Mouse (Mus musculus): ENCODE measurements around the gene St3gal3.

Gene St3gal3

DNA sequence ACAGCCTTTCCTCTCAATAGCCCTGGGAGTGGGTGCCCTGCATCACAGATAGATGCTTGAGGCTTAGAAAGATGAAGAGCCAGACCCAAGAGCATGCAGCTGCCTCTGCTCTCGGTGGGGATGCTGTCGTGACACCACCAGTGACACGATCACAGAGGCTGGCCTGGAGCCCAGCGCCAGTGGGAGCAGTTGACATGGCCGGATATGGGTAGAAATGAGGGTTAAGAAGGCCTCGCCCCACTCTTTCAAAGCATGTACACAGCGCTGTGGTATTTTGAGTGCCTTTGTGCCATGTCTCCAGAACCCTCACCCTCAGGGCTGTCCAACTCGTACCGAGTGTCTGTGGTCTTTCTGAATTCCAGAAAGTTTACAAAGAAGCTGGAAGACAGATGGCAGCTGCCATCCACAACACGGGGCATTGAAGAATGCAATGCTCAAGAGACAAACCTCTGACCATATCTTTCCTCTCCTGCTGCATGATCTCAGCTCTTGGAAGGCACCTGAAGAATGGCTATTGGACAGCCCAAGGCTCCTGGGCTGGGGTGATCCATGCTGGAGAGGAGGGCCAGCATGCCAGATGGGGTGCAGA, 118.3 kb downstream of the St3gal3 start:
- no peak for DNase-seq

DNA sequence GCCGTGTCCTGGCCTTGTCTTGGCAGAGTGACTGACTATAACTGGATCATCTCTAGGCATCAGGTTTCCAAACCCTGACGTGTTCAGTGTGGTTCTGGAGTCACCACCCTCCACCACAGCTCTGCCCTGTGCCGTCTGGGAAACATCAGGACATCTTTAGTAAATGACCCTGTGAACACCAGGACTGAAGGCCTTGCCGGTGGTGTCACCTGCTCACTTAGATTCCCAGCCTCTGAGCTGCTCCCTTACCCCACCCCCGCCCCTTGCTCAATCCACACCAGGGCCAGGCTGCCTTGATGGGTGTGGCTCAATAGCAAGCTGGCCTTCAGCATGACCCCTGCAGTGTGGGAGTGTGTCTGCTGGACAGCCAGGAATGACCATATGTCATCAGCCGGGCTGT, 119.1 kb downstream of the St3gal3 start:
- no peak for DNase-seq

DNA sequence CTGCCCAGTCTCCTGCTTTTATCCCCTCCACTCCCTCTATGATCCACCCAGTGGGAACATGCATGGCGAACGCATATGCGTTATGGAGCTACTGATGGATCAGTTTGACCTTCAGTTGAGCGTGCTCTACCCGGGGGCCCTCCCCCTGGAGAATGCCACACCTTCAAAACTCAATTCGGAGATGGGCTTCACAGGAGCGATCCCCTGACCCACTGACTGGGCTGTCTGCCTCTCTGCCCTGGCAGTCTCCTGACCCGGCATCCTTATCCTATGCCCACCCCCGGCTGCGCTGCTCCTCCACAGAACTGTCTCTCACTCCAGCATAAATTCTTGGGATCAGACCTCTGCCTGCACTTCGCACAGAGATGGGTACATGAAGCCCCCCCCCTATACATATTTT, 119.6 kb downstream of the St3gal3 start:
- no peak for DNase-seq

DNA sequence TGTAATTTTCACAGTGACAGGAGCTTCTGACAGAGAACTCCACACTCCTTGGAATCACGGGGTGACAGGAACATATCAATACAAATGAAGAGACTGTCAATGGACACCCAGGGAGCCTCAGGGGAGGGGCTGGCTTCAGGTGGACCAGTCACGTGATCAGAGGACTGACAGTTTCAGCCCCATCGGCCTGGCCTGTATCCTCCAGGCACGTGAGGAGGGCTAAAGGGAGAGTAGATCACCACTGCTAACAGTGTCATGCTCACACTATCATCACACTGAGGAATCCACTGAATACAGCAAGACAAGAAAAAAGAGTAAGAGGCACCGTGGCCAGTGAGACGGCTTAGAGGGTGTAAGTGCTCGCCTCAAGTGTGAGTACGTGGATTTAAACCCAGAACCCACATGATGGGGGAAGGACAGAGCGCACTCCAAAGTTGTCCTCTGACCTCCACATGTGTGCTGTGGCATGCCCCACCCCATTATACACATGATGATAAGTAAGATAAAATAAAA, 124.0 kb downstream of the St3gal3 start:
- no peak for DNase-seq

DNA sequence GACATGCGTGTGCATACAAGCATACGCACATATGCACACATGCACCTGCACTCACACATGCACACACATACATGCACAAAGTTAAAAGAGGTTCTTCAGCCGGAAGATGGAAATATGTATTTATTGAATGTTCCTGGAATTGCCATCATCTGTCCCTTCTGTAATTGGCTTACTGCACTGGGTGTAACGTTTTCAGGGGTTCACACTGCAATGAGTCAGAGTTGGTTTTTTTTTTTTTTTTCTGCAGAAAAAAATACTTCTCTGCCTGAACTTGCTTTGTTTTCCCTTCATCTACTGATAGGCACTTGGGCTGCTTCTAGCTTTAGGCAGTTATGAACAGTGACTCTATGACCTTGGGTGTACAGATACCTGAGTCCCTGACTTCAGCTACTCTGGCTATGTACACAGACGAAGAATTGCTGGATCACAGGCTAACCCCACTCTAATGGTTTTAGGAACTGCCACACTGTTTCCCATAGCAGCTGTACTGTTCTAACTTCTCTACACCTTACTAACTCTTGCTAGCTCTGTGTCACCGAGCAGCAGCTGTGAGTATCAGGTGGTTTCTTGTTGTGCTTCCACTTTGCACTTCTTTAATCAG, 126.2 kb downstream of the St3gal3 start:
- DNase-seq: no peak

DNA sequence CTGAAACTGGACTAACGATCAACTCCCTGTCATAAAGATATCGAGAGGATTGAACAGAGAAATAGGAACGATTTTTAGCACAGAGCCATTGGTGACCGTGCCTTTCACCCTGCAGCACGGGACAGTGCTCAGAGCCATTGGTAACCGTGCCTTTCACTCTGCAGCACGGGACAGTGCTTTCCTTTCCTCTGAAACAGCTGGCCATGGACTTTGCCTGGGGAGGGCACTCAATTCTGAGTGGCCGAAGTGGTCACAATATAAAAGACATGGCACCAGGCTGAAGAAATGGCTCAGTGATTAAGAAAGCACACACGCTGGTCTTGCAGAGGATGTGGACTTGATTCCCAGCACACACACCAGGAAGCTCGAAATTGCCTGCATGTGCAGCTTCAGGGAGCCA, 133.4 kb downstream of the St3gal3 start:
- no peak for DNase-seq

DNA sequence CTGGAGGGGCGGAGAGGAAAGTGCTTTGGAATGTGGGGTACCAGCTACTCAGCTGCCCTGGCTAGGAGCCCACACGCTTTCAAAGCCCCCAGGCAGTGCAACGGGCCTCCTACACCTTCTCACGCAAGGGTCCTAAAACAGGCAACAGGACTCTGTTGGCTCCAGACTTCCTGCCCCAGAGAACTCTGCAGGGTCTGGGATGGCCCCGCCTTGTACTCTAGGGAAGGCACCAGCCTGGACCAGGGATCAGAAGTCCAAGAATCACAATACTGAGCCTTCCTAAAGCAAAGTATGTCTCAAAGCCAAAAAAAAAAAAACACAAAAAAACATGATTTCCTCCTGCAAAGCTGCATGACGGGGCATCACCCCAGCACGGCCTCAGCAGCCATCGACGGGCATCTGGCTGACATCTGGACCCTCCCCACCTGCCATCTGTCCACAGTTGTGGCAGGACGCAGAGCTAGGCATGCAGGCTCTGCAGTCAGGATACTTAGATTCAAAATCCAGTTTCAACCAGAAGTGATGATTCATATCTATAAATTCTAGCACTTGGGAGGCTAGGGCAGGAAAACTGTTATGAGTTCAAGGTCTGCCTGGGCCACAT, 134.0 kb downstream of the St3gal3 start:
- DNase-seq: no peak

DNA sequence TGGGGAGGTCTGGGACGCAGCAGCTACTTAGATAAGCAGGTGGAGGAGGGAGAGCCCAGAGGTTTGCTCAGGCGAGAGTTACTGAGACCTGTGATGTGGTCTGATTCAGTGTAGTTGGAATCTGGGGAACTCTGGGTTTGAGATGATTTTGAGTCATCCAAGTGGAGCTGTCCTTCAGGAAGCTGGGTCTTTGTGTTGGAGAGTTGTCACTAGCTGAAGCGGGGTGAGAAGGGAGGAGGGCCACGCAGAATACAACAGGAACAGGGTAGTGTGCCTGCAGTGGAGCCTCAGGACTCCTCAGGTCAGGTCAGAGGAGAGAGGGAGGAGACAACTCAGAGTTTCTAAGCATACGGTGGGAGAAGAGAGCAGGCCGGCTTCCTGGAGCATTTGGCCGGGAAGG, 134.8 kb downstream of the St3gal3 start:
- no peak for DNase-seq

DNA sequence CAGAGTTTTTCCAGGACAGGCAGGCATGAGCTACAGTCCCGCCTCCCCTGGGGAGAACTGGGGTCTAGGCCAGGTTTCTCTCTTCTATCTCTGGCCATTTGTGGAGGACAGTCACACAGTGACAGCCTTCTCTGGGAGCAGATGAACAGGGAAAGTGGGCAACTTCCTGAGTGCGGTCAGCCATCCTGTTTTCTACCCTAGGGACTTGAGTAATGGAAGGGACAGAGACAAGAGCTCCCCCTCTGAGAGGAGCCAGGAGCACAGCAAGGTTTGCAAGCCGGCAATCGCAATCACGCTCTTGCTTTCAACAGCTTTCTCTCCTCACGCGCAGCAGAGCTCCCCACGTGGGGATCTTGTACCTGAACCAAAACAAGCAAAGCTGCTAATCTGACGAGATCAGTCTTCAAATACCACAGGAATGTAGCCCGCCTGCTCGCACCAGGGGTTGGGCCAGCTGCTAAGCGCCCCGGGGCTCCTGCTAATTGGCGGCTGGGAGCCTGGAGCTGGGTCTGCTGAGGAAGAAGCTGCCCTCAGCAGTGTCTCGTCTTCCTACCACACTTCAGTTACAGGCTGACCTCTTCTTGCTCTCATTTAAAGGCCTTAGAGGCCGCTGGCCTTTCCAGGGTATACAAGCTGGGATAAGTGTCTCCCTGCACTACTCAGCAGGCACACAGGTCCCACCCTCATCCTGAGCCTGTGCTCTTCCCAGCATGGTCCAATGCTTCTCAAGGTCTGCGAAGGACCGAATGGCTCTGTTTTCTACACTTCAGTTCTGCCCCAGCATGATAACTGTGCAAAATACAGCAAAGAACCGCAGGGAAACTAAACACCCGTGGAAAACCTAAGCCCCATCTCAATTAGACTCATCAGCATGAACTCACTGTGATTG, 137.1 kb downstream of the St3gal3 start:
- no peak for DNase-seq

DNA sequence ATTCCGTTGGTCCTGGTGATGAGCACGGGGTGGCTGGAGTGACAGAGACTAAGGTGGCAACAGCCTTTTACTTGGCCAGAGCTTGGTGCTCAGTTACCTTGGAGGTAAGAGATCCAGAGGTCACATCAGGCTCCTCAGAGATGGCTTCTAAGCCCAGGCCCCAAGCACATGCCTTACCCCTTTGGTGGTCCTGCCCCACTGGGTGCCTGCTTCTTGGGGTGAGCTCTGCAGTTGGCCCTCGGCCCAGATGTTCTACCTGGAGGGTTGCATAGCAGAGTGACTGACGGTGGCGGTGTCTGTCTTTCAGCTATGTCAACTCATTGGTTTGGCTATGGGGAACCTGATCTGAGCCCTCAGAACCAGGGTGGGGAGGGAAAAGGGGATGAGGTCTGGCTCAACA, 138.0 kb downstream of the St3gal3 start:
- DNase-seq: no peak

DNA sequence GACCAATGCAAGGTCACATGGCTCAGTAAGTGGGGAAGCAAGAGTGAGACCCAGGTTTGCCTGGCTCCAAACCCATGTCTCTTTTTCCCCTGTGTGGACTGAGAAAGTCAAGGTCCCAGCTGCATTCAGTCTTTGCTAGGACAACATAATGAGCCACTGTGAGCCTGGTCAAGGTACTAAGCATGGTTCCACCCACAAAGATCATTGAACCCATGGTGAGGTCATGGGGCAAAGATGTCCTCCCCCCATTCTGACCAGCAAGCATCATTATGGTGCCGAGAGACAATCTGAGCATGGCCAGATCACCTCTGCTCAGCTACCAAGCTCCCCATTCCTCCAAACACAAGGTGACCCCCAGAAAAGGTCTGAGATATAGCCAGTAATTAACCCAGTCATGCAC, 139.3 kb downstream of the St3gal3 start:
- DNase-seq: no peak

DNA sequence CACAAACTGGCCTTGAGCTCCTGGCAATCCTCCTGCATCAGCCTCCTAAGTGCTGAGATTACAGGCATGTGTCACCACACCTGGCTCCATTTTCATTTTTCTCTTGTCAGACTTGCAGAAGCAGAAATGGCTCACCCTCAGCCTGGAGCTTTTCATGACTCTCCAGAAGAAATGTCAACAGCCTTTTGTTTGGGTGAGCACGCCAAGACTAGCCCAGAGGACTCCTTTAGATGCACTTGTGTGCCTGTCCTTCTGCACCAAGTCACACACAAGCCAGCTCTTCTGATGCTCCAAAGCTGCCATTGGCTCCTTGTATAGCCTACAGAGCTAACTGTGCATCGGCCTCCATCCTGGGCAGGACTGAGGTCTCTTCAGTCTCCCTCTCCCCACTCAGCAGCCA, 141.3 kb downstream of the St3gal3 start:
- DNase-seq: no peak

DNA sequence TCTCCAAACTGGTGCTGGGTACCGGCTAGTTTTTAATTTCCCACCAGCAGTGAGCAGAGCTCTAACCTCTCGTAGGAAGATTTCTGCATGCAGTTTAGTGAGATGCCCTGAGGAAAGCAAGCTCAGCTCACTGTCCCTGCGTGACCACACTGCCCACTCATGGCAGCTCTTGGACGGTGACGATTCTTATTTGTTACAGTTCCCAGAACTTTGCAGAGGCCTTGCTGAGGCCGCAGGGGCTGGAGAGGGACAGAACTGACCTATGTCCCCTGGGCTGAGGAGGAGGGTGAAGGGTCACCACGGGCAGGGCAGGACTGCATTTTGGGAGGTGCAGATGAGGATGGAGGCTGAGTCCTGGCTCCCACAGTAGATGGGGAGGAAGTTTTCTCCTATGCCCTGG, 141.8 kb downstream of the St3gal3 start:
- DNase-seq: no peak

DNA sequence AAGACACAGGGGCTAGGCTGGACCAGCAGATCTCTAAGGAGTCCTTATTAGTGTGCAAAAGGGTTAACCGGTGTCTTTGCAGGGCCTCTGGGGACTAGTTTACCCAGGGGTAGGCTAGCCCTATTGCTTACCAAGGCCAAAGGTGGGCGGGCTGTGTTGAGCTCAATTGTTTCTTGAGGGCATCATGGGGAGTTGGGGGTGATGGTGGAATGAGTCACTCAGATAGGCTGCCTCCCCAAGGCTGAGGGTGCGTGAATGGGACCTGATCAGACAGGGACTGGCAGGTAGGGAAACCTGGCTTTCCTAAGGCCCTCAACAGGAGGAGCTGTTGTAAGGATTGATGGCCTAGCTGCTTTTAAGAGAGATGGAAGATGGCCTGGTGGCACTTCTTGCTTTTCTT, 142.7 kb downstream of the St3gal3 start:
- DNase-seq: no peak

DNA sequence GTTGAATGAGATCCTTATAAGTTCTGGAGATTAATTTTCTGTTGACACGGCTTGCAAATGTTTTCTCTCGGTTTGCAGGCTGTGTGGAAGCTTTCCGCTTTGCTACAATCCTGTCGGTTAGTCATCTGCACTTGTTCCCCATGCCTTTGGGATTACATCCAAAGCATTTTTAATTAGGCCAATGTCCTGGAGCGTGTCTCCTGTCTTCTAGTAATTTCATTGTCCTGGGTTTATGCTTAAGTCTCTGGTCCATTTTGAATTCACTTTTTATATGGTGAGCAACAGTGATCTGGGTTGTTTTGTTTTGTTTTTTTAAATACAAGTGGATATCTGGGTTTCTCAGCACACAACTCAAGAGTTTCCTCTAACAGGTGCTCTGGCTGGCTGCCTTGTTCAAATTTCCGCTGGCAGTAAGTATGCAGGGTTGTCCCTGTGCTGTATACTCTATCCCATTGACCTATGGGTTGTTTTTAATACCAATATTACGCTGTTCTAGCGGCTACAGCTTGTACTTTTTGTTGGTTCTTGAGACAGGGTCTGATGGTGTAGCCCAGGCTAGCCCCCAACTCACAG, 143.6 kb downstream of the St3gal3 start:
- DNase-seq: no peak

DNA sequence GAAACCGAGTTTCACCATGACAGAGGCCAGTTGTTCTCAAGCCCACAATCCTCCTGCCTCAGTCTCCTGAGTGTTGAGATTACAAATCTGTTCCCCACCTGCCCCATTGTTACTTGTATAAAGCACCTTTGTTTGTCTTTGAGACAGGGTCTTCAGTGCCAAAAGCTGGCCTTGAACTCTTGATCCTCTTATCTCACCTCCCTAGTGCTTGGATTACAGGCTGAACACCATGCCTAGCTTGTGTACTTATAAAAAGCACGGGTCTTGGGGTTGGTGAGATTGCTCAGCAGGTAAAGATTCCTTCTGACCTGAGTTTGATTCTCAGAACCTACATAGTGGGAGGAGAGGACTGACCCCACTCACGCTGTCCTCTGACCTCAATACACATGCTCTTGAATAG, 144.1 kb downstream of the St3gal3 start:
- DNase-seq: no peak

DNA sequence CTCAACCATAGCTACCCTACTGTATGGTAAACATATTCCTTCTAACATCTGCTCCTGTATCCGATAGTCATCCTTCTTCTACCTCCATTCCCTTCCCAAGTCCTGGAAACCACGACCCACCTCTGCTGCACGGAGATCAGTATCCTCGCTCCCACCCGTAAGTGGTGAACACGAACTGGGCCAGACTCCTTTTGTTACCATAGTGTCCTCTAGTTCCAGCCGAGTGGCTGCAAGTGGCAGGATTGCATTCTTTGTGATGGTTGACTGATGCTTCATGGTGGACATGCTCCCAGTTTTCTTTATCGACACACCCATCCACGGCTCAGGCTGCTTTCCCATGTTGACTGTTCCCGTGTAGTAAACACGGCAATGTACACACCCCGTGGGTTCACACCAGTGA, 144.9 kb downstream of the St3gal3 start:
- no peak for DNase-seq

DNA sequence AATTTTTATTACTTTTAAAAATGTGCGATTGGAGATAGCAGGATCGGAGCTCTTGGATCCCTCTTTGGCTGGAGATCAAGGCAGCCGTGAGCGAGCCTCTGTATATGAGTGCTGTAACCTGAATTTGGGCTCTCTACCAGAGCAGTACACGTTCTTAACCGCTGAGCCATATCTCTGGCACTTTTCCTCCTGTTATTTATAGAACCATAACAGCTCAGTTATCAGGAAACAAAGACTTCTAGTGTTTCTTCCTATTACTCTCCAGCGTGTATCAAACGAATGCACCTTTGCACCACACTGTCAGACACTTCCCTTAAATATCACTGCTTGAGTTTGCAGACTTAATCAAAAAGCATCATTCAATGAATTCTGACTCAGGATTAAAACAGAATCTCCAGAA, 147.9 kb downstream of the St3gal3 start:
- DNase-seq: no peak

DNA sequence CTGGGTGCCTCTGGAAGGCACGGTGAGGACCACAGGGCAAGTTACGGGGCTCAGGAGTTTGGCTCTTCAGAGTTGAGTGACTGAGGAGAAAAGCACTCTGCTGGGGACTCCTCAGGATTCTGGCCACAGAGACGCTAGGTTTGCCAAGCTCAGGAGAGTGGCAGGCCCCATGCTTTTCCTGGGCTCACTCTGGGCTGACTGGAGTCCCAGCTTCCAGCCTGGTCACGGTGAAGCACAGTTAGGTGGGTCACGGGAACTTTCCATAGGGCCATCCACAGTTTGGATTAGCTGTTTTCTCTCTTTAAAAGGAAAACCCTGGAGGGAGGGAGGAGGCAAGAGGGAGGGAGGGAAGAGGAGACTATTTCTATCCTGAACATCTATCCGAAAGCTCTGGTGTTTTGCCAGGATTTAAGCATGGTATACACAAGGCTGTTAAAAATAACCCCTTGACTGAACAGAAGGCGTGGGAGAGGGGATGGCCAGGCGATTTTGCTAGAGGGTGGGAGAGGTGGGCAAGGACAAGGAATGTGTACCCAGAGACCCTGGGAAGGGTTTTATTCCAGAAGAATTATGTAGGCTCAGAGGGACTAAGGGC, 149.6 kb downstream of the St3gal3 start:
- no peak for DNase-seq

DNA sequence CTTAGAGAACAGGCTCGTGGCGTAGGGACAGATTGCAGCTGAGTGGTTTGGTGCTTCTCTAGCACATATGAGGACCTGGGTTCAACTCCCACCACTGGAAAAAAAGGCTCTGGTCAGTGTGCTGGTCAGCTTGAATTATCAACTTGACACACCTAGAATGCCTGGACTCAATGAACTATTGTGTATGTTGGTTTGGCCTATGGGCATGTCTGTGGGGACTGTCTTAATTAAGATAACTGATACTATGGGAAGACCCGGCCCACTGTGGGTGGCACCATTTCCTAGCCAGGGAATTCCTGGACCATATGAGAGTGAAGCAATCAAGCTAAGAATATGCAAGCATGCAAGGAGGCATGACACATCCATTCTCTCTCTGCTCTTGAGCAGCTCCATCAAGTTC, 150.5 kb downstream of the St3gal3 start:
- DNase-seq: no peak

DNA sequence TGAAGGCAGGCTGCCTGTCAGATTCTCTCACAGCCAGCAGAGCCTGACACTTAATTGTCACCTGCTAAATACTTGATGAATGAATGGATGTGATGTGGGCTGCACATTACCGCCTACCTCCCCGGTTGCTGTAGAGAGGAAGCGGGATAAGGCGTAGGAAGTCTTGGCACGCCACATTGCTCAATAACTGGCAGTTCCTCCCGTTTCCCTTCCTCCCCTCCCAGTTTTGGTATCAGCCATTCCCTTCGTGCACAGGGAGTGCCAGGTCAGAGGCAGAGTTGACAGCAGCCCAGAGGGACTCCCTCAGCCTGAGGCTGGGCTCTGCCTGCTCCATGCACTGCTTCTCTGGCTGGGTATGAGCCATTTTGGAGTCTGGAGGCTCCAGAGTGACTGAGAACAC, 152.0 kb downstream of the St3gal3 start:
- DNase-seq: no peak

DNA sequence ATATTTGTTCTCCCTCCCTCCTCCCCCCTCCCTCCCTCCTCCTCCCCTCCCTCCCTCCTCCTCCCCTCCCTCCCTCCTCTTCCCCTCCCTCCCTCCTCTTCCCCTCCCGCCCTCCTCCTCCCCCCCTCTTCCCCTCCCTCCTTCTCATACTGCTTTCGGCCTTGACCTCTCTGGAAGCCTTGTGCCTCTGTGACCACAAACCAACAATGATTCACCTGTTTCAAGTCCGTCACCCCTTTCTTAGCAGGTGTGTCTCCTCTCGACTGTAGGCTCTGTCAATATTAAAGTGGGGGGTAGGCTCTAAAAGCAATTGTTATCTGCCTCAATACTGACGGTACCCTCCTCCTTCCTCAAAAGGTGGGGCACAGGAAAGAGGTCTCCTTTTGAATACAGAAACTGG, 153.2 kb downstream of the St3gal3 start:
- no peak for DNase-seq

DNA sequence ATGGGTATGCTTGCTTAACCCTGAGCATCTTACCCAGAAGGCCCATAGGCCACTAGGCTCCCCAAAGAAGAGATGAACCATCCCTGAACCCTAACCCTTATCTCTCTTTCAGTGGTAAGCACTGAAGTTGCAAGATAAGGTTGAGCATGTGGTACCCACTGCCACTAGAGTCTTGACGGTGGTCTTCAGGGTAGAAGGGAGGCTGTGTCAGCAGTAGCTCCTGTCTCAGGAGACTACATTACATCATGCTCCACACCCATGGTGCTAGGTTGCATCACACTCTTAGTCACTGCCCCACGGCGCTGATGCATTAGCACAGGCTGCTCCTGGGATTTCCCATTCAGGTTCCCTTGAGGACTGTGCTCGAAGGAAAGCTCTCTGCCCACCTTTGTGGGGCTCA, 154.6 kb downstream of the St3gal3 start:
- no peak for DNase-seq

Data from spleen, adult 18-20 months (tissue).